Mouse (Mus musculus): ENCODE measurements around the gene Jsrp1. TPM values are rescaled to one million over a fixed set of nuclear protein-coding genes. Genes with fewer than 3 reads are reported as not detected.

Gene Jsrp1
- polyA plus RNA-seq, 1 experiment, result 1.2 TPM

DNA sequence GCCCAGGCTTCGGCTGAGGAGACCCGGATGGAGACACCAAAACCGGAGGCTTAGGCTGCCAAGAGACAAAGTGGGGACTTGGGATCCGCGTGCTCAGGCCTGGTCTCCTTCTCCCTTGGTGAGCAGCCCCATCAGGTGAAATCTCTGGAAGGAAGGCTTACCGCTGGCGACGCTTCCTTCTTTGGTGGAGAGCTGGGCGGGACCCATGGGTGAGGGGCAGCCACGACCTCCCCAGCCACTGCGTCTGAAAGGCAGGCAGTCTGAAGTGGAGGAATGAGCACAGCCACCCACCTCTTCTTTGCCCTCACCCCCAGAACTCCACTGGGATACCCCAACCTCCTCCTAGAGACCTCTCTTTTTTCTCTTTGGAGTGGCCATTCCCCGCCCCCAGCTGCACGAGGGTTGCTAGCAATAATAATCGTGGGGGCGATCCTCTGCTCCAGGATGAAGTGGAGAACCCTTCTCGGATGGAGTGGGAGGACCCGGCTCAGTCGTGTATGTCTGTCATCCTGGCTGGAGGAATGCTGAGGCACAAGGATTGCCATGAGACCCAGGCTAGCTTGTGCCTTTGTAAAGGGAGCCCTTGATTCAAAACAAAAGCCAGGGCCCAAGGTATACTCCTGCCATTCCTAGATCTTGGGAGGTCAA, 4.2 kb downstream of the Jsrp1 start:
- TF ChIP-seq POLR2A (IDR thresholded peaks at IDR 0.05; ENCODE audit: control insufficient read depth, low read depth, low read length), result no peak
- TF ChIP-seq CTCF (IDR thresholded peaks at IDR 0.05; ENCODE audit: control insufficient read depth, insufficient read depth, insufficient replicate concordance, low read depth, low read length), result no peak
- Histone ChIP-seq H3K27me3 (ENCODE audit: control insufficient read depth, insufficient read depth, low read length) (no peaks in the 10 kb centered on the region), H3K36me3 (ENCODE audit: control insufficient read depth, insufficient read depth, low read length) (no peaks in the 10 kb centered on the region), H3K27ac (ENCODE audit: control insufficient read depth, insufficient read depth, low read depth, low read length) (peak overlapping the region; percentile 55; the same call in 1 of the 2 replicates), H3K4me3 (ENCODE audit: control insufficient read depth, low read depth, low read length) (peak overlapping the region; percentile 37), H3K4me1 (ENCODE audit: control insufficient read depth, insufficient read depth, low read length) (peaks cover 39% of the 10 kb centered on the region)

DNA sequence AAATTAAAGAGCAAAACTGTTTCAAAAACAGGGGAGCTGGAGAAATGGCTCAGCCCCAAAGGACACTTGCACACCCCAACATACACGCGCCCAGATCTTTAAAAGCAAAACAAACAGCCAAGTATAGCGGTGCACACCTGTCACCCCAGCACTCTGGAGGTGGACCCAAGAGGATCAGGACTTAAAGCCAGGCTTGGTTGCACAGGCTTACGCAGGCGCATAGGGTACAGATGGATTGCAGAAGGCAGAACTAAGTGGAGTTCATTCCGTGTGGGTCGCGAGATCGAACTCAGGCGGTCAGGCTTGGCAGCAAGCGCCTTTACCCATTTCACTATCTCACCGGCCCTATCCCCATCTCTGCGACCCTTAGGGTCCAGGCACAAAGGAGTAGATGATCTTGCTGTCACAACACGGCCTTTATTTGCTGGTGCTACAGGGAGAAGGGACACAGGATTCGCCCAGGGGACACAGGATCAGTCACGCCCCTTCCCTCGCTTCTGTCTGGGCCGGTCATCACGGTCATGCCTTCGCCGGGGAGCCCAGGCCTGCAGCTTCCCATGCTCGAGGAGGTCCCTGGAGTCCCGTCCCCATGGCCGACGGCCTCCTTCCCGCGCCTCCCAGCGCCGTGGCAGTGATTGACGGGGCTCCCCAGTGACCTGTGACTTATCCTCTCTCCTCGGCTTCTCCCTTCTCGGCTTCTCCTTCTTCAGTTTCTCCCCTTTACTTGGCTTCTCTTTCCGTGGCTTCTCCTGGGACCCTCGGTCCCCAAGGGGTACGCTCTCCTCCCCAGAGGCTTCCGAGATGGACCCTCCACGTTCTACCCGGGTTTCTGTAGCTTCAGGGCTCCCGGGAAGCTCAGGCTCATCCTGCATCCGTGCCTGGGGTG, 5.0 kb downstream of the Jsrp1 start:
- no peak for TF ChIP-seq CTCF (IDR thresholded peaks at IDR 0.05; ENCODE audit: control insufficient read depth, insufficient read depth, insufficient replicate concordance, low read depth, low read length)
- TF ChIP-seq POLR2A (IDR thresholded peaks at IDR 0.05; ENCODE audit: control insufficient read depth, low read depth, low read length), result no peak; the same call in 1 of the 2 replicates
- Histone ChIP-seq H3K4me1 (ENCODE audit: control insufficient read depth, insufficient read depth, low read length) (peaks cover 39% of the 10 kb centered on the region), H3K36me3 (ENCODE audit: control insufficient read depth, insufficient read depth, low read length) (no peaks in the 10 kb centered on the region; the same call in 1 of the 2 replicates), H3K27me3 (ENCODE audit: control insufficient read depth, insufficient read depth, low read length) (no peaks in the 10 kb centered on the region), H3K27ac (ENCODE audit: control insufficient read depth, insufficient read depth, low read depth, low read length) (peak overlapping the region; percentile 55), H3K4me3 (ENCODE audit: control insufficient read depth, low read depth, low read length) (peak overlapping the region; percentile 37)

DNA sequence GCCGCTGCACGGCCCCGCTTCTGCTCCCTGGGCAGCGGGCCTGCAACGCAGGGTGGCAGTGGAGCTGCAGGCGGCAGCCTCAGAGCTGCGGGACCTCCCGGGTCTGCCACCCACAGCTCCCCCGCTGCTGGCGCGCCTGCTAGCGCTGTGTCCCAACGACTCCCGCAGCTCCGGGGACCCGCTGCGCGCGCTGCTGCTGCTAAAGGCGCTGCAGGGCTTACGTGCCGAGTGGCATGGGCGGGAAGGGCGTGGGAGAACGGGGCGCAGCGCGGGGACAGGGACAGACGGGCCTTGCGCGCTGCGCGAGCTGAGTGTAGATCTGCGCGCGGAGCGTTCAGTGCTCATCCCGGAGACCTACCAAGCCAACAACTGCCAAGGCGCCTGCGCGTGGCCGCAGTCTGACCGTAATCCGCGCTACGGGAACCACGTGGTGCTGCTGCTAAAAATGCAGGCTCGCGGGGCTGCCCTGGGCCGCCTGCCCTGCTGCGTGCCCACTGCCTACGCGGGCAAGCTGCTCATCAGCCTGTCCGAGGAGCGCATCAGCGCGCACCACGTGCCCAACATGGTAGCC, 6.2 kb downstream of the Jsrp1 start:
- Histone ChIP-seq H3K4me3 (ENCODE audit: control insufficient read depth, low read depth, low read length) (peak overlapping the region; percentile 69), H3K36me3 (ENCODE audit: control insufficient read depth, insufficient read depth, low read length) (no peaks in the 10 kb centered on the region; the same call in 1 of the 2 replicates), H3K27me3 (ENCODE audit: control insufficient read depth, insufficient read depth, low read length) (no peaks in the 10 kb centered on the region), H3K27ac (ENCODE audit: control insufficient read depth, insufficient read depth, low read depth, low read length) (peak overlapping the region; percentile 58), H3K4me1 (ENCODE audit: control insufficient read depth, insufficient read depth, low read length) (peaks cover 39% of the 10 kb centered on the region)
- no peak; the same call in 1 of the 2 replicates for TF ChIP-seq POLR2A (IDR thresholded peaks at IDR 0.05; ENCODE audit: control insufficient read depth, low read depth, low read length)
- no peak for TF ChIP-seq CTCF (IDR thresholded peaks at IDR 0.05; ENCODE audit: control insufficient read depth, insufficient read depth, insufficient replicate concordance, low read depth, low read length)

DNA sequence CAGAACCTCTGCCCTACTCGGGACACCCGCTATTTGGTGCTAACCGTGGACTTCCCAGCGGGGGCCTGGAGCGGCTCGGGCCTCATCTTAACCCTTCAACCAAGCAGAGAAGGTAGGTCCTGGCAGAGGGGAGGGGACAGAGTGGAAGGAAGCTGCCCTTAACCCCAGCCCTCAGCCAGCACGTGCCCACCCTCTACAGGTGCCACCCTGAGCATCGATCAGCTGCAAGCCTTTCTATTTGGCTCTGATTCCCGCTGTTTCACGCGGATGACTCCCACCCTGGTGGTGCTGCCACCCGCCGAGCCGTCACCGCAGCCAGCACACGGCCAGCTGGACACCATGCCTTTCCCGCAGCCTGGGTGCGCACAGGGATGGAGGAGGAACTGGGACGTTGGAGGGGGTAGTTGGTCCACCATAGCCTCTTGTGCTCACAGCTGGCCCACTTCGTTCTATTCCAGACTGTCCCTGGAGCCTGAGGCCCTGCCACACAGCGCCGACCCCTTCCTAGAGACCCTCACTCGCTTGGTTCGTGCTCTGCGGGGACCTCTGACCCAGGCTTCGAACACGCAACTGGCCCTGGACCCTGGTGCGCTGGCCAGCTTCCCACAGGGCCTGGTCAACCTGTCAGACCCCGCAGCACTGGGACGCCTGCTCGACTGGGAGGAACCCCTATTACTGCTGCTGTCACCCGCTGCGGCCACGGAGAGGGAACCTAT, 6.8 kb downstream of the Jsrp1 start:
- H3K36me3 ChIP-seq (ENCODE audit: control insufficient read depth, insufficient read depth, low read length), result no peaks in the 10 kb centered on the region; the same call in 1 of the 2 replicates
- no peak for TF ChIP-seq CTCF (IDR thresholded peaks at IDR 0.05; ENCODE audit: control insufficient read depth, insufficient read depth, insufficient replicate concordance, low read depth, low read length)
- no peak; the same call in 1 of the 2 replicates for TF ChIP-seq POLR2A (IDR thresholded peaks at IDR 0.05; ENCODE audit: control insufficient read depth, low read depth, low read length)
- H3K27ac ChIP-seq (ENCODE audit: control insufficient read depth, insufficient read depth, low read depth, low read length), result peak overlapping the region; percentile 58
- no peaks in the 10 kb centered on the region for H3K27me3 ChIP-seq (ENCODE audit: control insufficient read depth, insufficient read depth, low read length)
- H3K4me3 ChIP-seq (ENCODE audit: control insufficient read depth, low read depth, low read length), result peak overlapping the region; percentile 69
- peaks cover 39% of the 10 kb centered on the region for H3K4me1 ChIP-seq (ENCODE audit: control insufficient read depth, insufficient read depth, low read length)

DNA sequence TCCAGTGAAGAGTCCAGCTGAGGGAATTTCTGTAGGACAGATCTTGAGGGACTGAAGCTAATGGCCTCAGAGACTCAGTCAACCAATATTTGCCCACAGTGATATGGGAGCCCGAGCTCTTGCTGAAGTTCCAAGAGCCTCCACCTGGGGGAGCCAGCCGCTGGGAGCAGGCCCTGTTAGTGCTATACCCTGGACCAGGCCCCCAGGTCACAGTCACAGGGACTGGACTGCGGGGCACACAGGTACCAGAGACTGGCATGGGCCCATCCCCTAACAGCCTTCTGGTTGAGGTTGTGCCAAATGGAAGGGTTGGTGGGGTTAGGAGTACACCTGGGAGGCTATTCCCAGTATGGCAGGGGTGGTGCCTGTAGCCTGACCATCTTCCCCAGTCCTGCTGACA, 7.4 kb downstream of the Jsrp1 start:
- Histone ChIP-seq H3K4me3 (ENCODE audit: control insufficient read depth, low read depth, low read length) (no peak overlapping the region), H3K4me1 (ENCODE audit: control insufficient read depth, insufficient read depth, low read length) (peaks cover 39% of the 10 kb centered on the region), H3K36me3 (ENCODE audit: control insufficient read depth, insufficient read depth, low read length) (no peaks in the 10 kb centered on the region; the same call in 1 of the 2 replicates)

DNA sequence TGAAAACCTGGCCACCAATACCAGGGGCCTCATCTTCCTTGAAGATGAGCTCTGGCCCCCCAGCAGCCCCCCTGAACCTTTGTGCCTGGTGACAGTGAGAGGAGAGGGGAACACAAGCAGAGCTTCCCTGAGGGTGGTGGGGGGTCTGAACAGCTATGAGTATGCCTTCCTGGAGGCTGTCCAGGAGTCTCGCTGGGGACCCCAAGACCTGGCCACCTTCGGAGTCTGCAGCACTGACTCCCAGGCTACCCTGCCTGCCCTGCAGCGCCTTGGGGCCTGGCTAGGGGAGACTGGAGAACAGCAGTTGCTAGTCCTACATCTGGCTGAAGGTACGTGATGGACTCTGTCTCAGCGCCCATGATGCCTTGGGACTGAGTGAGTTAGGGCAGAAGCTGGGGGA, 8.0 kb downstream of the Jsrp1 start:
- TF ChIP-seq CTCF (IDR thresholded peaks at IDR 0.05; ENCODE audit: control insufficient read depth, insufficient read depth, insufficient replicate concordance, low read depth, low read length), result no peak
- Histone ChIP-seq H3K27me3 (ENCODE audit: control insufficient read depth, insufficient read depth, low read length) (no peaks in the 10 kb centered on the region), H3K27ac (ENCODE audit: control insufficient read depth, insufficient read depth, low read depth, low read length) (0 out of 2 replicates have a peak overlapping the region, but pooled peaks have one; percentile 7), H3K4me1 (ENCODE audit: control insufficient read depth, insufficient read depth, low read length) (peaks cover 39% of the 10 kb centered on the region), H3K36me3 (ENCODE audit: control insufficient read depth, insufficient read depth, low read length) (no peaks in the 10 kb centered on the region; the same call in 1 of the 2 replicates), H3K4me3 (ENCODE audit: control insufficient read depth, low read depth, low read length) (no peak overlapping the region)

More for the DNA sequence above, 7.4 kb downstream of the Jsrp1 start:
- no peaks in the 10 kb centered on the region for H3K27me3 ChIP-seq (ENCODE audit: control insufficient read depth, insufficient read depth, low read length)
- H3K27ac ChIP-seq (ENCODE audit: control insufficient read depth, insufficient read depth, low read depth, low read length), result no peak overlapping the region
- TF ChIP-seq CTCF (IDR thresholded peaks at IDR 0.05; ENCODE audit: control insufficient read depth, insufficient read depth, insufficient replicate concordance, low read depth, low read length) (peak; percentile 55; the same call in 1 of the 2 replicates), POLR2A (IDR thresholded peaks at IDR 0.05; ENCODE audit: control insufficient read depth, low read depth, low read length) (no peak)
